Mouse (Mus musculus) gastrocnemius, postnatal 36 days (tissue): ENCODE measurements at regions not wholly inside any gene's neighbourhood (a gene's known extent, or its start where the extent isn't known, plus 50 kb on each side); places are given as distances from the start of the nearest gene placed in this dataset.
A peak's percentile ranks its signal among the peaks of the same experiment; 100 is the strongest.
"Not testable (repeated sequence)": the region's sequence is repeated elsewhere in the genome, so short reads cannot be mapped to it uniquely, and the experiment has no call there.

Source experiments
- DNase-seq, 2 experiments: peaks; one replicate each; pipeline ENCODE4 v3.0.0; 2022
- intact Hi-C: fragments of 180-260 bp; cut with DNase I; formaldehyde crosslinking; loops from one replicate; pipeline ENCODE4 v1.15.1; 2025

- DNase-seq = no peak
- intact Hi-C loops = no loop called here
Measured at GRCm38 (mm10) chr17:42956588-42956987, 59.8 kb upstream of the Tnfrsf21 start.

DNA sequence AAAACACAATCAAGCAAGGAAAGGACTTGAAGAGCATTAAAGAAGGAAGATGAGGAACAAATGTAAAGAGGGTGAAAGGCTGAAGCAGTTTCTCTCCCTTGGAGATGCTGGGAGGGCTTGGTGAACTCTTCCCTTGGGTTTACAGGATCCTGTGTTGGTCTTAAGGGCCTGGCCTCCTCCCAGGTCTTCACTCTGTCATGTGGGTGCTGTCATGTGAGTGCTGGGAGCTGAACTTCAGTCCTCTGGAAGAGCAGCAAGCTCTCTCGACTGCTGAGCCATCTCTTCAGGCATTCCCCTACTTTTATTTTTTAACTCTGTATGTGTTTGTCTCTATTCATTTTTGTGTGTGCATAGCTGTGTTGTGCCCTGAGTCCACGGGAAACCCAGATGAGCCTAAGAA is 61.6 kb upstream of the Tnfrsf21 start:
- intact Hi-C loops = no loop called here

GRCm38 (mm10) chr17:42944453-42944852 is 68.0 kb upstream of the Cd2ap start:
- DNase-seq = no peak
- intact Hi-C loops = loop anchor here (5.0 kb wide), 1 partner anchor 57 kb away; no protein-coding TSS in a partner anchor

More for the DNA sequence above, 61.6 kb upstream of the Tnfrsf21 start:
- no peak for DNase-seq

GRCm38 (mm10) chr17:42943272-42943696 is 66.8 kb upstream of the Cd2ap start:
- intact Hi-C loops = loop anchor here (2.0 to 5.0 kb wide), 2 partner anchors 56 to 126 kb away; no protein-coding TSS in a partner anchor
- peak in 1 of 2 experiments; percentile 40 for DNase-seq

DNA sequence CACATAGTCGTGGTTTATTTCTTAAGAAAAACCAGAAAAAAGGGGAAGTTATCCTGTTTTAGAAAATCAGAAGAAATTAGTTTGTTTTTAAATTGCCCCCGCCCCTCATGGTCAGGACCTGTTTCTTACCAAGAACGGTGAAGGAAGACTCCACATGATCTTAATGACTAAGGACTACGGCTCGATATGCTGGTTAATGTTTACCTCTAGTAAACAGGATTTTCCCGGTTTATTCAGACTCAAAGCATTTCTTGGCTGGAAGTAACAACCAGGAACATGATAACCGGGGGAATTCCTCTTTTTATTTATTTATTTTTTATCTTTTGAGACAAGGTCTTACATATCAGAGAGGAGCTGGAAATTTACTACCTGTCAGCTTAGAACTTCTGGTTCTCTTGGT is 63.0 kb upstream of the Cd2ap start:
- no peak for DNase-seq

GRCm38 (mm10) chr17:42938579-42938978 is 62.1 kb upstream of the Cd2ap start:
- DNase-seq = no peak
- intact Hi-C loops = no loop called here

More for the DNA sequence above, 63.0 kb upstream of the Cd2ap start:
- intact Hi-C loops = no loop called here

DNA sequence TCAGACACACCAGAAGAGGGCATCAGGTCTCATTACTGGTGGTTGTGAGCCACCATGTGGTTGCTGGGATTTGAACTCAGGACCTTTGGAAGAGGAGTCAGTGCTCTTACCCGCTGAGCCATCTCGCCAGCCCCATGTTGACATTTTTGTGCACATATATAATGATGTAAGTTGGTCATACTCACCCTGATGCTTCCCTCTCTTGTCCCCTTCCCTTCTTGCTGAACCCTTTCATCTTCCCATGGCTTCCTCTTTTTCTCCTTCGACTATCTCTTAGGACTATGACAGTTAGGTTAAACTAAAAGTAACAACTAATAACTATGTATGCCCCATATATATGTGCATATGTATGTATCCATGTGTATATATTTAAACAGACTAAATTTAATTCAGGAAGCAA is 61.0 kb upstream of the Cd2ap start:
- intact Hi-C loops, DNase-seq: not testable (repeated sequence)

GRCm38 (mm10) chr17:42934068-42934467 is 57.6 kb upstream of the Cd2ap start:
- intact Hi-C loops = no loop called here
- DNase-seq = peak in 1 of 2 experiments; percentile 14

DNA sequence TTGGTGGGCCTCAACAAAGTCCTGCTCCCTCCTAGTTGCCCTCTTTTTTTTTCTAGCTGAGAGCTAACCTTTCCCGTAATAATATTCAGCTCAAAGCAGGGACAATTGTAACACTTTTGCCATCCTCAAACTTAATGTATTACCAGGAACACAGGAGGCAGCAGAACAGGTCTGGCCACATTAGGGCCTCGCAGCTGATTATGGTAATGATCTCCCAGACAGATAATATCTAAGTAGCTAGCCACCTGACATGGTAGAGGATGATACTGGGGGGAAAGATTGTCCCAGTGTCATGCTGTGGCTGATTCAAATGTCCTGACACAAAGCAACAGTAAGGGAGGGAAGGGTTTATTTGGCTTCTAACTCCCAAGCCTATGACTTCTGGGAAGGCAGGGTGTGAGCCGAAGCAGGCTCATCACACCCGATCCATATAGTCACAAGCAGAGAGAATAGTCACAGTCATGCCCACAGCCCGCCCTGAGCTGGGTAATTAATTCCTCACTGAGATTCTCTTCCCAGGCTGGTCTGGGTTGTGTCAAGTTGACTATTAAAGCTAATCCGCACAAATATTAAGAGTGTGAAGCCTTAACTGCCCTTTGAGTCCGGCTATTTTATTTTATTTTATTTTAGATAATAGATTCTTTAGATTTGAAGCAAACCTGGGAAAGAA is 57.0 kb upstream of the Cd2ap start:
- intact Hi-C loops = no loop called here
- DNase-seq = no peak

DNA sequence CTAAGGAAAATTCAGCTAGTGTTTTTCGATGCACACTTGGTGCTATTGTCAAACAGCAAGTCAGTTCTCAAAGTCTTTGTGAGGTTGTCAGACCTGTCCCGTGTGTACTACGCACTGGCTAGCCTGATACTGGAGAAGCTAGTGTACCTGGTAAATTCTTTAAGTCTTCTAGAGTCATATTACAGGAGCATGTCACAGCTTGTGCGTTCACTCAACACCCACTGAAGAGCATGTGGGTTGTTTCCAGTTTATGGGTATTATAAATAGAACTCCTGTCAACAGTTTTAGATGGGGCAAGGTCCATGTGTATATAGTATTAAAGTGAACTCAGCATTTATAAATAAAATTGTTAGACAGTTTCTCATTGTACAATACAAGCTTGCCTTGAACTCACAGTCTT is 50.9 kb upstream of the Cd2ap start:
- intact Hi-C loops = no loop called here
- no peak for DNase-seq
